Mouse (Mus musculus) G1E (cell line): ENCODE data around the gene Agap1.

Experiments
- CTCF ChIP-seq: IDR thresholded peaks from 2 replicates; pipeline ENCODE4 v1.5.1; 2012; ENCODE audit warnings: low read depth, low read length, inconsistent platforms, mixed read lengths
- TAL1 ChIP-seq: conservative IDR thresholded peaks from 2 replicates; pipeline ENCODE4 v1.6.1; 2012; ENCODE audit warnings: low read depth, low read length, inconsistent platforms, mixed read lengths

DNA sequence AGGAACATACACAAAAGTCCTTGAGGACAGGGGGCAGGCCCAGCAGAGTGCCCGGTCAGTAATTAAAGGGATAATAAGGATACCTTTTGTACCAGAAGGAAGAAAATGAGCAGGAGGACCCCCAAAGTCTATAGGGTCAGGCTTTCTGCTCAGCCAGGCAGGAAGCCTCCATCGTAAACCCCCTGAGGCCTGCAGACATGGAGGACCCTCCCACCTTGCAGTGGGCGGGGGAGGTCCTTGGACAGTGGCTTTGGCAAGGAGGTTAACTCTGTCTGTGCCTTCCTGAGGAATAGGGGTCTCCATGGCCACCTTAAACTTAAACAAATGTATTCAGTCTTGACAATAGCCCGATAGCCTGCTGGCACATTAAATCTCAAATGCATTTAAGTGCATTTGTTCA, 413.2 kb downstream of the Agap1 start:
- no peak for TF ChIP-seq CTCF
- no peak for TF ChIP-seq TAL1
